Mouse (Mus musculus): ENCODE measurements around the gene Mmgt2. TPM values are rescaled to one million over a fixed set of nuclear protein-coding genes. Genes with fewer than 3 reads are reported as not detected.

Mmgt2 gene
- total RNA-seq (2022), result 10 to 100 TPM; 17.4 to 25.5 (median 20.8) TPM

DNA sequence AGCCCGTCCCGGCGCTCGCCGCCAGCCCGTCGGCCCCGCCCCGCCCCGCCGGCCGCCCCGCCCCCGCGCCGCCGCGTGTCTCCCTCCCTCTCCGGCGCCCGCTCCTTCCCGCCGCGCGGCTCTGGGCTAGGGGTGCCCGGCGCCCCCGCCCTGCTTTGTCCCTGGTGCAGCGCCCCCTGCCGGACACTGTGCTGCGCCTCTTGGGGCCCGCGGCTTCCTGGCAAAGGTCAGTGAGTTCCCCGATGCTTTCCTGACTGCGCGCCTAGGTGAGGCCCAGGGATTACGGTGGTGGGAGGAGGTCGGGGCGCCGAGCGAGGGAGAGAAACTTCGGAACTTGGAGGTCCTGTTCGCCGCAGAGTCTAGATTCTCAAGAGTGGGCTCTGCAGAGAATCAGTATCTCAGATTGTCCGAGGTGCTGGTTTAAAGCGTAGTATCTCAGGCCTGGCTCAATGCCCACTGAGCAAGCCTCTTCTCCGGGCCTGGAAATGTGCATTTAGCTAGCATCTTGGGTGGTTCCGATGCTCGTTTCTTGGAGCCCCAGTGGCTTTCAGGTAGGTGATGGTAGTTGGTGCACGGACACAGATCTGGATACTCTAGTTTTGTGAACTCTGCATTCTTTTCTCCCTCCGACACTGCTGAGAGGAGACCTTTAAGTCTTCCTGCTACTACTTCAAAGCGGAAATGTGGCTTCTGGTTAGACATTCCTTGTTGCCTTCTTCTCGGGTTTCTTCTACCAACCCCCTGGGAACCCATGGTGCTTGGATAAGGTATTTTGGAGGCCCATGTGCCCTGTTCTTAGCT, at the start of gene Mmgt2:
Gene Mmgt2, plus strand, starts transcription at position 74 of the 801 bp plus-strand sequence.
- DNase-seq (ENCODE audit: low spot score in 2 of 2), result peak; percentile 69 to 80

DNA sequence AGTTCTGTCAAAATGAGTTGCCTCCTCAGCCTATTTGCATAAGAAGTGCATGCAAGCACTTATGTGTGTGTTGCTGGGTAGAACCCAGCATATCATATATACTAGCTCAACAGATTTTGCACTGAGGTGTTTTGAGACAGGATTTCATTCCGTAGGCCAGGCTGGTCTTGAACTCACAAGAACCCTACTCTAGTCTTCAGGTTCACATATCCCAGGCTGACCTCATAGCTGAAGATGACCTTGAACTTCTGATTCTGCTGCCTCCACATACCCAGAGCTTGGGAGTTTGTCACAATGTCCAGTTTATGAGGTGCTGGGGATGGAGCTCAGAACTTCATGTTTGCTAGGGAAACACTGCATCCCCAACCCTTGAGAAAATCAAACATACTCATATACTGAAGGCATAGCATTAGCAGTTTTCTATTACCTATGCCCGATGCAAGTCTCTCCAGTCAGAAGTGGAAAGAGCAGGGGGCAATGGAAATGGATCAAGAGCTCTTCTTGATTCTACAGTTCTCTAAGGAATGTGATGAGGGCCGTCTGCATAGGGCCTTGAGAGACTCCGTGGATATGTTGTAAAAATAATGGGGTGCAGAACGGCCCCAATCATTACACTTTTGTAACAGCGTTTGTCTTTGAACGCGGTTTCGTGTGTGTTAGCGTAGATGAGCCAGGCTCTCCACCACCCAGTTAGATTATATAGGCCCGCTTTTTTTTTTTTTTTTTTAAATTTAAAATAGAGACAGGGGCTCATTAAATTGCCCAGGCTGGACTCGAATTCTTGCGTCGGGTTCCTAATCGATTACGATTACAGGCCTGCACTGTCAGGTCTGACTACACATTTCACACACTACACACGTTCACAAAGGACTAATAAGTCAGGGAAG, 46.5 kb upstream of the Mmgt2 start:
- DNase-seq (ENCODE audit: low spot score in 2 of 2), result no peak

DNA sequence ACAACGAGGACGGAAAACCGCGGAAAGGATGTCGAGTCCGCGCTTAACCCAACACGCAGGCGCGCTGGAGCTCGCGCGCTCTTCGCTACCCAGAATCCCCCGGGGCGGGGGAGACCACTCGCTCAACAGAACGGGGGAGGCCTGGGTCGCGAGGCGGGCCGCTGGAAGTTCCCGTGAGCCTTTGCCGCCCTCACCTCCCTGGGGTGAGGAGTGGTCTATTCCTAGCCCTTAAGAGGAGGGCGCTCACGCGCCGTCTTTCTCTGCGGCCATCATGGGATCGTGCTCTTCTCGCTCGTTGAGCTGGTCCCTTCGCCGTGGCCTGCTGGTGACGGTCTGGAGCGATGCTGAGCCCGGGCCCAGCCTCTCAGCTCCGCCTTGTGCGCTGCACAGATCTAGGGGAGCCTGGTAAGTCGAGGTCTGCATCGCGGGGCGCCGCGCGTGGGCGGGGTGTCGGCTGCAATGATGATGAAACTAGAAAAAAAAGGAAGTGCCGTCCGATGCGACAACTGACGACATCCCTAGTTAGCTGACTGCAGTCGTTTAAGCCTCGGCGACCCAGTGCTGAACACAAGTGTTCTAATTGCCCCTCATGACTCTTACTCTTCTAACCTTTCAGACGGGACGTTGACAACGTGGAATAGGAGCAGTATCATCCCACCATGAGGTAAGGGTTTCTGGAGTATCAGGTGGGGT, 45.7 kb upstream of the Mmgt2 start:
- DNase-seq (ENCODE audit: low spot score in 2 of 2), result peak; percentile 96 to 97

DNA sequence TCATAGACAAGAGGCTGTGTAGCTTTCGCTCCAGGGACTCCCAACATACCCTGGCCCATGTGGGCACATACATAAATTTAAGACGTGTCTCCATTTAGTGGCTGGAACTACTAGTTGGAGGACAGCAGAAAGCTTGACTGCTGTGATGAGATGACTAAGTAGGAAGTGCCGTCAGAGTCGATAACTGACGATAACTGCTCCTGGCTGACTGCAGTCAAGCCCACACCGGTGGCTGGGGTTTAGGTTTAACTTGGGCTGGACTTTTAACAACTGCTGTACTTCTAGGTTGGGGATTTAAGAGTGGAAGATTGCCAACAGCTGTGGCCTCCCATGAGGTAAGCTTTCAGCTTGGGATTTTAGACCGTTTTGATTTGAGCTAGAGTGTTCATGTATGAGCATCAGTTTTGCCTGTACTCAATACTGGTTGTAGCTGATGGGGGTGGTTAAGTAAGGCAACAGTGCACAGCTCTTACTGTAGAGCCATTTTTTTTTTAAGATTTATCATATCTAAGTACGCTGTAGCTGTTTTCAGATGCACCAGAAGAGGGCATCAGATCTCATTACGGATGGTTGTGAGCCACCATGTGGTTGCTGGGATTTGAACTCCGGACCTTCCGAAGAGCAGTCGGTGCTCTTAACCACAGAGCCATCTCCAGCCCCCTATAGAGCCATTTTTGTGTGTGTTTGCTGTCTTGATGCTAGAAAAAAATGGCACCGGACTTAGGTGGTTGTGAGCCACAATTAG, 45.0 kb upstream of the Mmgt2 start:
- no peak for DNase-seq (ENCODE audit: low spot score in 2 of 2)

GRCm38 (mm10) chr11:62604123-62604706, 44.2 kb upstream of the Mmgt2 start:
- no peak for DNase-seq (ENCODE audit: low spot score in 2 of 2)

DNA sequence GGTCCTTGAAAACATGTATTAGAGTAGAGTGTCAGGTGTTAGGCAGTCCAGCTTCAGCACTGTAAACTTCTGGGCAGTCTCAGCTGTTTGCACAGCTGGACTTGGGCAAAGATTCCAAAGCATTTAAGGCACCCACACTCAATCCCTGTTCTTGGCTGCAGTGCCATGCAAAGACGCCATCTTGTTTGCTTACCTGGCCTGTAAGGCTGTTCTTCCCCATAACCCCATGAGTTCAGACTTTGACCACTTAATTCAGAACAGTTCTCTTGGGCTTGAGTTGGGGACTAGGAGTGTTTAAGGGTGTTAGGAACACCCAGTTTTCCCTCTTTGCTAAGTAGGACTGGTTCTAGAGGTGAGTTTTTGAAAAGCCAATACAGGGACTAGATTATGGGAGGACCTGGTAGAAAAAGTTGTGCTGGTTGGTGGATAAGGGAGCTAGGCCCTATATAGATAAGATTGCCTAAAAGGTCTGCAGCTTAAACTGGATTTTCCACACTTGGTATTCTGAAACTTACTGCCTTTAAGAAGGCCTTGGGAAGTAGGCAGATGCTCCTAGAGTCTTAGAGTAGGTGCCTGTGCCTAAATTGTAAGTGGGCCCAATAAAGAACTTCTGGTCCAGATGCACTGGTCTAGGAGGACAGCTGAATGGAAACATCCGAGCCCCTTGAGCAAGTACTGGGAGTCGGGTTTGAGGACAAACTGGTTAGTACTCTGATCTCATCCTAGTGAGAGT, 43.4 kb upstream of the Mmgt2 start:
- no peak for DNase-seq (ENCODE audit: low spot score in 2 of 2)

- DNase-seq (ENCODE audit: low spot score in 2 of 2), result no peak
These were observed 42.7 kb upstream of the Mmgt2 start for GRCm38 (mm10) chr11:62605619-62606298.

GRCm38 (mm10) chr11:62606299-62607169, 41.9 kb upstream of the Mmgt2 start:
- DNase-seq (ENCODE audit: low spot score in 2 of 2), result no peak

GRCm38 (mm10) chr11:62607170-62607951, 41.1 kb upstream of the Mmgt2 start:
- DNase-seq (ENCODE audit: low spot score in 2 of 2), result no peak

DNA sequence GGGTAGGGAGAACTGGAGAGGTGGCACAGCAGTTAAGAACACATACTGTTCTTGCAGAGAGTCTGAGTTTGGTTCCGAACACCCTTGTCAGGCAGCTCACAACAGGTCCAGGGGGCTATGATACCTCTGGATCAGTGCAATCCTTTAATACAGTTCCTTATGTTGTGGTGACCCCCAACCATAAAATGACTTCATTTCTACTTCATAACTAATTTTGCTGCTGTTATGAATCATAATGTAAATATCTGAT, 40.6 kb upstream of the Mmgt2 start:
- DNase-seq (ENCODE audit: low spot score in 2 of 2), result no peak

DNA sequence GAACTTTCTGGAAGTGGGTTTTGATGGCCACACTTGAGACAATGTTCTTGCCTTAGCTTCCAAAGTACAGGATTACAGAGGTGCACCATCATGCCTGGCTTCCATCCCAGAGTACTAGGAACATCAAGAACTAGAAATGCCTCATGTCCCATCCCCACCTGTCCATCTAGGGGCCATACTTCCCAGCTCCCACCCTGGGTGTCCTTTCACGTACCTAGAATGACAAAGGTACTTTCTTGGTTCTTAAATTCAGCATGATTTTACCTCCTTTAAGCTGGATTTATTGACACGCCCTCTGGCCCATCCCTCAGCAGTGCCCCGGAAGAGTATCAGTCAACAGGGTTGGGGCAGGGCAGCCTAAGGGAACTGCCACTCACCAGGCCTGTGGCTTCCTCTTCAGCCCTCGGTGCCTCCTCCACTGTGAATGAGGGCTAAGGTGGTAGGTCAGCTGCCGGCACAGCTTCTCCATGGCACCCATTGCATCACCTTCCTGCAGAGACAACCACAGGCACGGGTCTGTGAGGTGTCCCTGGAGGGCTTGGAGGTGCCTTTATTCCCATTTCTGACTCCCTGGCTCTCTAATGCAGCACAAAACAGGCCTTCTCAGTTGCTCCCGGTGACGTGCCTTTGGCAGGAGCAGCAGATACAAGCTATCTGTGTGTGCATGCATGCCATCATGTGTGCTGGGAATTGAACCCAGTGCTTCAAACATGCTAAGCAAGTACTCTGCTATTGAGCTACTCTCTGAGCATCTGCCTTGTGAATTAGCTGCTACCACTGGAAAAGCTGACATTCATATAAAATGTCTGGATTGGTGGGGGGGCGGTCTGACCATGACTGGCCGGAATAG, 39.4 kb upstream of the Mmgt2 start:
- DNase-seq (ENCODE audit: low spot score in 2 of 2), result no peak

GRCm38 (mm10) chr11:62610304-62610703, 38.2 kb upstream of the Mmgt2 start:
- no peak for DNase-seq (ENCODE audit: low spot score in 2 of 2)

DNA sequence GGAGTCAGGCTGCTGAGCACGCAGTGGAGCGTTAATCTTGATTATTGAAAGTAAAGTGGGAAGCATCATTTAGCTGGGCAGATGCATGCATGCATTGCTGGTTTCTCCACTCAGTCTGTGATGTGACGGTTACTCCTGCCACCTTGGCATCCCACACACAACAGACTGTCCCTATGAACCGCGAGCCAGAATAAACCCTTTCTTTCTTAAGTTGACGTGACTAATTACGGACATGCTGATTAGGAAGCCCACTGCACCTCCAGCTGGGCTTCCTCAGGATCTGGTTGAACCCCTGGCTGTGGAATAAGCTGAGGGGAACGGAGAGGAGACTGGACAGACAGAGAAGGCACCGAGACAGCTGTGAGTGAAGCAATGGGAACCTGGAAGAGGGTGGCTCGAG, 35.9 kb upstream of the Mmgt2 start:
- DNase-seq (ENCODE audit: low spot score in 2 of 2), result no peak

- DNase-seq (ENCODE audit: low spot score in 2 of 2), result peak; percentile 88 to 94
These were observed 34.7 kb upstream of the Mmgt2 start for GRCm38 (mm10) chr11:62613657-62614365.

DNA sequence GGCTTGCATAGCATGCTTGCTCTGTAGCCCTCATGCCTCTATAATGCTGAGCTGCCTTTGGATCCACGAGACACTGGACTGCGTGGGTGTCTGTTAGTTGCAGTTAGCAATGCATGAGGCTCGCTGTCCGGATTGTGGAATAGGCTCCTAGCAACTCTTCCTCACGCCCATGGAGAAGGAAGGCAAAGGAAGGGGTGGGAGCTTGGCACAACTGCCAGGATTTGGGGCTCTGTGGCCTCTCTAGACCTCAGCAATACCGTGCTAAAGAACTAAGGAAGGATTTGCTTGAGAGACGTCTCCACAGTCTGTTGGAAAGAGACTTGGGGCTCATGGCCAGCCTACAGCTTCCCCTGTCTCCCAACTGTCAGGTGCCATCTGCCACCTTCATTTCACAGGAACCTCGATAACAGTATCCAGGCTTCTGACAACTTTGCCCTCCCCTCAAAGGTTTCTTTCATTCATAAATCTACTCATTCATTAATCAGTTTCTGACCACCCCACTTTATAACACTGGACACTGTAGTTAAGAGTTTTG, 33.5 kb upstream of the Mmgt2 start:
- no peak for DNase-seq (ENCODE audit: low spot score in 2 of 2)

DNA sequence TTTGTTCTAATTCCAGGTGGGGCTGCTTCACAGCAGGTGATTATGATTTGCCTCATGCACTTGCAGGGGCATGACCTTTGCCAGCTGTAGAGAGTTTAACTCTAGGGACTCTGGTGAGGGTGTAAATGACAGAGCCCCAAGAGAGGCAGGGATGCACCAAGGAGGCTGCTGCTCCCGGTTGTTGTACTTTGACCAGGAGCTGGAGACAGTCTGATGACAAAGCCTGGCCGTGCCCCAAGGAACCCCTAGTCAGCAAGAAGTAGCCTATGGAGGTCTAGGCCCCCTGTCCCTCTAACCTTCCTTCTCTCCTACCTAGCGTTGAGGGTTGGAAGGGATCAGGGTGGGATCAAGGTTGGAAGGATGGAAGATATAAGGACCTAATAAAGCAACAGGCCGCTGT, 33.0 kb upstream of the Mmgt2 start:
- DNase-seq (ENCODE audit: low spot score in 2 of 2), result no peak
